Mouse (Mus musculus): Measurements from ENCODE around the gene Polr2j. TPM values are rescaled to one million over a fixed set of nuclear protein-coding genes. Genes with fewer than 3 reads are reported as not detected.
A peak's percentile ranks its signal among the peaks of the same experiment; 100 is the strongest.

Gene Polr2j
- total RNA-seq, 2 experiments from 2014 or later, result 84.1 to 89.4 TPM

DNA sequence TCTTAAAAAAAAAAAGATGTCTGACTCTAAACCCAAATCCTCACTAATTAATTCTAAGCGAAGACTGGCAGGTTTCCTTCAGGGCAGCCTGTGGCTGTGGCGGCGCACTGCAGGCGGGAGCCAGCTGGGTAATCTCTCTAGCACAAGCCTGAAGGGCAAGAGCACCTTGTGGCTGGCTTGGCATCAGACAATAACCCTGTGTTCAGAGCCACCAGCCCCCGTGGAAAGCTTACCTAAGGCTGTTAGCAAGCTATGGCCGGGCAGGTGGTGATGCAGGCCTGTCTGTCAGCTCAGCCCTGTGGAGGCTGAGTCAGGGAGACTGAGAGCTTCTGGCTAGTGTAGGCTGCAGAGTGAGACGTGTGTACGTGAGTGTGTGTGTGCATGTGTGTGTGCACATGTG lies 48.8 kb downstream of the Polr2j start:
- DNase-seq, result no peak

DNA sequence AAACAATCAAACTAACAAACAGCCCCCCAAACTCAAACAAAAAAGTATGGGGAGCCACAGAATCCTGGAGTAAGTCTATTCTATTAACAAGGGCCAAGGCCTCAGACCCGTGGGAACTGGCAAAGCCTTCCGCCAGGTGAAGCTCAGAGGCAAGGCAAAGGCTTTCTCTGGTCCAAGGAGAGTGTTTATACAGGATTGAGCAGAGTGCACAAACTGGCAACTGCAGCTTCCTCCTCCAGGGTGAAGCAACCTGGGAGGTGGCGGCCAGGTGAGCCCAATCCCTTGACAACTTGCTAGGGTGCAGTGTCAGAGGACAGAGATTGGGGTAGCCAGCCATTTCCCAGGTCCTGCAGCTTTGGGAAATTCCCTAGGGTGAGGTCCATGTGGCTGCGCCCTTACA lies 50.9 kb downstream of the Polr2j start:
- DNase-seq, result no peak

GRCm38 (mm10) chr5:136168071-136168470 lies 51.6 kb downstream of the Polr2j start:
- DNase-seq, result no peak

- peak; percentile 40 for DNase-seq
Observed at GRCm38 (mm10) chr5:136169626-136170511, 53.4 kb downstream of the Polr2j start.

GRCm38 (mm10) chr5:136170512-136171362 lies 54.3 kb downstream of the Polr2j start, which contains the start of gene Orai2:
Gene Orai2, minus strand, starts transcription at chr5:136170713.
- DNase-seq, result peak; percentile 84

- no peak for DNase-seq
Observed at GRCm38 (mm10) chr5:136171363-136172341, 55.2 kb downstream of the Polr2j start.

Small RNA genes within 50 kb of the gene (microRNA-seq; reads per million reads assigned to microRNA genes)
- not detected for gene Mir7035

Other genes starting within 250 kb of the Polr2j start
- gene Hspb1, start 228.7 kb upstream of the Polr2j start, total RNA-seq (2021), result 10 to 100 TPM; 68.2 to 90.0 TPM
- 100 to 1,000 TPM; 413 to 414 TPM for gene Ywhag, start 182.0 kb upstream of the Polr2j start, total RNA-seq (2021)
- 1 to 10 TPM; 1.9 to 2.3 TPM for gene Ssc4d, start 142.1 kb upstream of the Polr2j start, total RNA-seq (2021)
- under 1 TPM in 1 of 2 experiments, not detected in 1; 0.30 TPM for gene Zp3, start 136.5 kb upstream of the Polr2j start, total RNA-seq (2021)
- gene Dtx2, start 121.8 kb upstream of the Polr2j start, total RNA-seq (2021), result 10 to 100 TPM; 16.6 to 19.2 TPM
- 10 to 100 TPM; 13.2 to 14.6 TPM for gene Upk3b, start 78.1 kb upstream of the Polr2j start, total RNA-seq (2021)
- under 1 TPM; 0.39 to 0.45 TPM for gene Upk3bl, start 62.1 kb upstream of the Polr2j start, total RNA-seq (2021)
- 10 to 100 TPM in 1 of 2 experiments, 1 to 10 TPM in 1; 8.4 to 13.7 TPM for gene Rasa4, start 32.7 kb upstream of the Polr2j start, total RNA-seq (2021)
- gene Lrwd1, start 19.4 kb downstream of the Polr2j start, total RNA-seq (2021), result 10 to 100 TPM in 1 of 2 experiments, 1 to 10 TPM in 1; 8.6 to 11.9 TPM
- gene Alkbh4, start 19.5 kb downstream of the Polr2j start, total RNA-seq (2021), result 1 to 10 TPM; 5.6 to 9.2 TPM
- 1 to 10 TPM; 5.1 to 6.6 TPM for gene Orai2, start 54.1 kb downstream of the Polr2j start, total RNA-seq (2021)
- gene Prkrip1, start 82.3 kb downstream of the Polr2j start, total RNA-seq (2021), result 10 to 100 TPM; 30.0 to 33.2 TPM
- gene Sh2b2, start 129.9 kb downstream of the Polr2j start, total RNA-seq (2021), result 10 to 100 TPM; 29.1 to 30.7 TPM

Data from adrenal gland, postnatal 10 days (tissue).